In genomic region chr1:24452159-24452558, GRCm38 (mm10) we compare ENCODE assay signal across 16 mouse cellular contexts.
A peak's percentile ranks its signal among the peaks of the same experiment; 100 is the strongest.
DNase-seq lines count a peak whose midpoint lies in the region; ATAC-seq and TF ChIP-seq lines count a peak whose summit lies in the region.
"Had no signal": no experiment of that assay in that cellular context is flagged by ENCODE, and none has a peak within 500 bp of the region (broad histone marks: within the 10 kb centered on the region; RNA-seq: fewer than 3 reads in every experiment).

No protein-coding gene starts in this region.

- H3K27ac ChIP-seq in forebrain, embryonic 14.5 days (ENCODE audit: low read depth, low read length), result no peak overlapping the region
- no peak overlapping the region for H3K27ac ChIP-seq in forebrain, embryonic 11.5 days (ENCODE audit: low read depth, low read length)
- no peak overlapping the region for H3K27ac ChIP-seq in kidney, postnatal 0 days
- H3K27ac ChIP-seq in stomach, embryonic 16.5 days (ENCODE audit: low read length), result peak overlapping the region; percentile 10
- H3K27ac ChIP-seq: layer of hippocampus, adult 2 months; liver, embryonic 15.5 days had no signal

- H3K4me2 ChIP-seq in forebrain, embryonic 14.5 days (ENCODE audit: low read length), result no peak overlapping the region
- no peak overlapping the region for H3K4me2 ChIP-seq in forebrain, embryonic 11.5 days (ENCODE audit: low read depth, low read length, severe bottlenecking)
- H3K4me2 ChIP-seq in kidney, postnatal 0 days (ENCODE audit: low read length), result no peak overlapping the region
- H3K4me2 ChIP-seq in stomach, embryonic 16.5 days (ENCODE audit: low read depth, low read length), result no peak overlapping the region
- H3K4me2 ChIP-seq: liver, embryonic 15.5 days had no signal

- no peaks in the 10 kb centered on the region; the same call in 1 of the 2 replicates for H3K4me1 ChIP-seq in forebrain, embryonic 14.5 days (ENCODE audit: control insufficient read depth, insufficient read depth, low read length)
- no peaks in the 10 kb centered on the region for H3K4me1 ChIP-seq in forebrain, embryonic 11.5 days (replicated peaks; ENCODE audit: control insufficient read depth, insufficient read depth, low read length)
- H3K4me1 ChIP-seq in kidney, postnatal 0 days (replicated peaks; ENCODE audit: insufficient read depth, low read length), result no peaks in the 10 kb centered on the region
- 0 out of 2 replicates have a peak, but pooled peaks cover 3% of the 10 kb centered on the region for H3K4me1 ChIP-seq in stomach, embryonic 16.5 days (ENCODE audit: control insufficient read depth, insufficient read depth, low read length)
- H3K4me1 ChIP-seq: liver, embryonic 15.5 days had no signal

- H3K9ac ChIP-seq in forebrain, embryonic 14.5 days (ENCODE audit: low read length), result no peak overlapping the region
- H3K9ac ChIP-seq in forebrain, embryonic 11.5 days (ENCODE audit: low read length), result no peak overlapping the region
- no peak overlapping the region for H3K9ac ChIP-seq in kidney, postnatal 0 days (ENCODE audit: low read depth, low read length)
- H3K9ac ChIP-seq in stomach, embryonic 16.5 days (ENCODE audit: low read length), result no peak overlapping the region
- H3K9ac ChIP-seq: liver, embryonic 15.5 days had no signal

- peak; percentile 27 for DNase-seq in forebrain, embryonic 14.5 days (ENCODE audit: low spot score)
- no peak for DNase-seq in forebrain, embryonic 11.5 days (ENCODE audit: low spot score)
- DNase-seq in kidney, postnatal 0 days (ENCODE audit: low spot score), result peak; percentile 6
- no peak for DNase-seq in kidney, adult 11 months
- DNase-seq in right cerebral cortex, postnatal 10 days (ENCODE audit: low spot score in 2 of 2), result peak; percentile 38 to 50
- DNase-seq in right cerebral cortex, postnatal 4 days, result no peak
- DNase-seq: adrenal gland, postnatal 14 days; gastrocnemius, postnatal 36 days; left cerebral cortex, postnatal 4 days; thymus, adult 2 months had no signal

- WGBS in forebrain, embryonic 14.5 days, result 68% methylated on average over 7 of the region's 7 CpGs
- 77% methylated on average over 7 of the region's 7 CpGs for WGBS in forebrain, embryonic 11.5 days
- 72% methylated on average over 7 of the region's 7 CpGs for WGBS in kidney, postnatal 0 days
- 50% methylated on average over 7 of the region's 7 CpGs for WGBS in stomach, embryonic 16.5 days

- H3K27me3 ChIP-seq in forebrain, embryonic 14.5 days (replicated peaks; ENCODE audit: control insufficient read depth, insufficient read depth, low read length), result no peaks in the 10 kb centered on the region
- no peaks in the 10 kb centered on the region for H3K27me3 ChIP-seq in forebrain, embryonic 11.5 days (ENCODE audit: control insufficient read depth, insufficient read depth, low read length)
- H3K27me3 ChIP-seq in kidney, postnatal 0 days (ENCODE audit: insufficient read depth, low read length), result no peaks in the 10 kb centered on the region
- no peaks in the 10 kb centered on the region for H3K27me3 ChIP-seq in stomach, embryonic 16.5 days (ENCODE audit: control insufficient read depth, insufficient read depth, low read length)
- H3K27me3 ChIP-seq: liver, embryonic 15.5 days had no signal

- no peak for TF ChIP-seq CTCF in kidney, postnatal 0 days (IDR thresholded peaks at IDR 0.05; ENCODE audit: low read depth)

- no peaks in the 10 kb centered on the region for H3K36me3 ChIP-seq in forebrain, embryonic 14.5 days (ENCODE audit: control insufficient read depth, insufficient read depth, low read length)
- no peaks in the 10 kb centered on the region for H3K36me3 ChIP-seq in forebrain, embryonic 11.5 days (ENCODE audit: control insufficient read depth, insufficient read depth, low read length)
- no peaks in the 10 kb centered on the region for H3K36me3 ChIP-seq in kidney, postnatal 0 days (ENCODE audit: insufficient read depth, low read length)
- H3K36me3 ChIP-seq in stomach, embryonic 16.5 days (ENCODE audit: control insufficient read depth, insufficient read depth, low read length), result no peaks in the 10 kb centered on the region
- H3K36me3 ChIP-seq: liver, embryonic 15.5 days had no signal

- no peak overlapping the region for H3K4me3 ChIP-seq in forebrain, embryonic 14.5 days (ENCODE audit: low read depth, low read length)
- no peak overlapping the region for H3K4me3 ChIP-seq in forebrain, embryonic 11.5 days (ENCODE audit: low read depth, low read length)
- H3K4me3 ChIP-seq in kidney, postnatal 0 days (replicated peaks; ENCODE audit: low read depth, low read length), result no peak overlapping the region
- no peak overlapping the region for H3K4me3 ChIP-seq in stomach, embryonic 16.5 days (replicated peaks; ENCODE audit: low read length)
- H3K4me3 ChIP-seq: erythroblast, embryonic 14.5 days; layer of hippocampus, adult 2 months; liver, embryonic 15.5 days had no signal

- ATAC-seq in forebrain, embryonic 14.5 days, result no peak
- ATAC-seq in forebrain, embryonic 11.5 days (replicated peaks; ENCODE audit: low FRiP score), result no peak
- ATAC-seq in kidney, postnatal 0 days (replicated peaks; ENCODE audit: low FRiP score, low read depth), result no peak
- ATAC-seq in stomach, embryonic 16.5 days (ENCODE audit: insufficient read depth, low FRiP score), result 0 out of 2 replicates have a peak, but pooled peaks have one; percentile 66
- ATAC-seq in erythroblast, adult 5-6 weeks (replicated peaks; ENCODE audit: low FRiP score, poor library complexity, severe bottlenecking), result no peak
- ATAC-seq: hindbrain, embryonic 16.5 days had no signal

- no peaks in the 10 kb centered on the region for H3K9me3 ChIP-seq in forebrain, embryonic 14.5 days (replicated peaks; ENCODE audit: control insufficient read depth, low read length)
- H3K9me3 ChIP-seq in forebrain, embryonic 11.5 days (ENCODE audit: control insufficient read depth, low read length), result no peaks in the 10 kb centered on the region
- no peaks in the 10 kb centered on the region for H3K9me3 ChIP-seq in kidney, postnatal 0 days (replicated peaks; ENCODE audit: low read length)
- H3K9me3 ChIP-seq in stomach, embryonic 16.5 days (replicated peaks; ENCODE audit: control insufficient read depth, low read length), result no peaks in the 10 kb centered on the region
- H3K9me3 ChIP-seq: liver, embryonic 15.5 days had no signal

Comparison
In these comparisons a context has a peak if more than half of its experiments do, and no peak if none do; other contexts are left out.
1. DNase-seq: peak in forebrain, embryonic 14.5 days (single experiment), kidney, postnatal 0 days (single experiment) and right cerebral cortex, postnatal 10 days (2 of 2); none in forebrain, embryonic 11.5 days (single experiment), kidney, adult 11 months (single experiment) and right cerebral cortex, postnatal 4 days (single experiment).